Mouse (Mus musculus): ENCODE measurements around the gene Spaca6. TPM values are rescaled to one million over a fixed set of nuclear protein-coding genes. Genes with fewer than 3 reads are reported as not detected.

Gene Spaca6
- total RNA-seq (2014; fragmentation: Nextera tagmentation) (19.9 and 32.0 TPM in 2 replicates), total RNA-seq (2017) (2.4 and 4.5 TPM in 2 replicates), polyA plus RNA-seq (2012) (5.5 and 6.4 TPM in 2 replicates)

DNA sequence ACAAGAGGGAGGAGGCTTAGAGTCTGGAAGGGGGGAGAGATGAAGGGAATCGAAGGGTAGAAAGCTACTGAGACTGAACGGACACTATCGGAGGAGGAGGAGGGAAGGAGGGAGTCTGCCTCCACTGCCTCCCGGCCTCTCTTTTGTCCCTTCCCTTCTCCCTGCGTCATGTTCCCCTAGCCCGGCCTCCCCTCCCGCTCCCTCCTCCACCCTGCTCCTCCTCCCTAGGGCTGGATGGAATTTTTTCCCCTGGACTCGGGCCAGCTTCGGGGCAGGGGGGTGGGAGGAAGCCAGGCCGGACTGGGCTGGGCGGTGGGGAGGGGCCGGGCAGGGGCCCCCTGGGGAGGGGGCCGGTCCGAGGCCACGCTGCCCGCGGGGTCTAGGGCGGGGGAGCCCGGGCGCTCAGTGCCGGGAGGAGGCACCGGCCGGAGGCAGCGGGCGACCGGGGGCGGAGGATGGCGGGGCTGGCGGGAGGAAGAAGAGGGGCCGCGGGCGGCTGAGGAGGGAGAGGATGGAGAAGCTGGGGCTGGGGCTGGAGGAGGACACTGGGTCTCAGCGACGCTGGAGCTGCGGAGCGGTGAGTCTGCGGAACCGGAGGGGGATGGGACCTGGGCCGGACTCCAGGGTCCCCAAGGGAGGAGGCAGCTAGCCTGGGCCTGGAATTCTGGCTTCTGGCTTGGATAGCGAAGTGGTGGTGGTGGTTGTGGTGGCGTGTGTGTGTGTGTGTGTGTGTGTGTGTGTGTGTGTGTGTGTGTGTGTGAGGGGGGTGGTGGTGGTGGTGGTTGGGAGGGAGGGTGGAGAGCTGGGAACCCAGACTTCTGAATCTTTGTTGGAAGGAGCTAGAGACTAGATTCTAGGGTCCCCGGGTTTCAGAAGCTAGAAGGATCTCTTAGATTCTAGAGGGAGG, at the start of gene Spaca6:
TSS of gene Spaca6 (plus strand) at position 408 of the 907 bp plus-strand sequence.
- peak; percentile 53 for DNase-seq (ENCODE audit: low spot score)
- Histone ChIP-seq H3K27me3 (ENCODE audit: insufficient read depth, low read length) (peaks cover 37% of the 10 kb centered on the region), H3K4me3 (ENCODE audit: low read depth, low read length) (peak within 1 kb of the TSS; percentile 74), H3K36me3 (replicated peaks) (no peaks in the 10 kb centered on the region), H3K4me1 (ENCODE audit: insufficient read depth, low read depth, low read length) (peaks cover 40% of the 10 kb centered on the region), H3K9me3 (replicated peaks) (no peaks in the 10 kb centered on the region)
- peak; percentile 54 for ATAC-seq (ENCODE audit: extremely low read depth, insufficient number of reproducible peaks, low FRiP score, poor library complexity, severe bottlenecking)
- TF ChIP-seq GATA1 (IDR thresholded peaks at IDR 0.05; ENCODE audit: borderline replicate concordance, low read length) (no peak), GATA2 (IDR thresholded peaks at IDR 0.05; ENCODE audit: borderline replicate concordance, low read depth, low read length) (no peak), POLR2AphosphoS5 (IDR thresholded peaks at IDR 0.05; ENCODE audit: insufficient replicate concordance, low read depth, low read length) (no peak), TAL1 (conservative IDR thresholded peaks at IDR 0.05; ENCODE audit: low read depth, low read length) (no peak), CTCF (IDR thresholded peaks at IDR 0.05; ENCODE audit: low read depth, low read length) (no peak)

GRCm38 (mm10) chr17:17790866-17791630, 35.9 kb upstream of the Spaca6 start:
- ATAC-seq (ENCODE audit: extremely low read depth, insufficient number of reproducible peaks, low FRiP score, poor library complexity, severe bottlenecking), result no peak
- no peak for TF ChIP-seq TAL1 (conservative IDR thresholded peaks at IDR 0.05; ENCODE audit: low read depth, low read length)
- no peak for TF ChIP-seq GATA1 (IDR thresholded peaks at IDR 0.05; ENCODE audit: borderline replicate concordance, low read length)
- no peak for TF ChIP-seq POLR2AphosphoS5 (IDR thresholded peaks at IDR 0.05; ENCODE audit: insufficient replicate concordance, low read depth, low read length)
- TF ChIP-seq GATA2 (IDR thresholded peaks at IDR 0.05; ENCODE audit: borderline replicate concordance, low read depth, low read length), result no peak
- TF ChIP-seq CTCF (IDR thresholded peaks at IDR 0.05; ENCODE audit: low read depth, low read length), result no peak
- H3K4me1 ChIP-seq (ENCODE audit: insufficient read depth, low read depth, low read length), result no peaks in the 10 kb centered on the region

DNA sequence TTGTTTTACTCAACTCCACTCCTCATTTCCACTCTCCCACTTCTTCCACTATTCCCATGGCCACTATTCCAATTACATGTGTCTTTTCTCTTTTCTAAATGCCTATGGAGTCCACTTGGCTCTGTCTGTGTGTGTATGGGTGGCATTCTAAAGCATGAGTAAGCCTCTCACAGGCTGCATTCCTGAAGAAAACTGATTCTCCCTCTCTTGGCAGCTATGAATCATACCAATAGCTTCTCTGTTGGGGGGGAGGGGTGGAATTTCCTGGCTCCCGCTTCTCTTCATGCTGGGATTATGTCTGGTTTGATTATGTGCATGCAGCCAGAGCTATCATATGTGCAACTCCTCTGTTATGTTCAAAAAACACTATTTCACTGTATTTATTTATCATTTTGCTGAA, 34.4 kb upstream of the Spaca6 start:
- TF ChIP-seq GATA2 (IDR thresholded peaks at IDR 0.05; ENCODE audit: borderline replicate concordance, low read depth, low read length) (no peak), TAL1 (conservative IDR thresholded peaks at IDR 0.05; ENCODE audit: low read depth, low read length) (no peak), POLR2AphosphoS5 (IDR thresholded peaks at IDR 0.05; ENCODE audit: insufficient replicate concordance, low read depth, low read length) (no peak), GATA1 (IDR thresholded peaks at IDR 0.05; ENCODE audit: borderline replicate concordance, low read length) (no peak), CTCF (IDR thresholded peaks at IDR 0.05; ENCODE audit: low read depth, low read length) (no peak)
- Histone ChIP-seq H3K27me3 (ENCODE audit: insufficient read depth, low read length) (peaks cover 6% of the 10 kb centered on the region), H3K36me3 (replicated peaks) (no peaks in the 10 kb centered on the region), H3K9me3 (replicated peaks) (no peaks in the 10 kb centered on the region), H3K4me3 (ENCODE audit: low read depth, low read length) (no peak overlapping the region), H3K4me1 (ENCODE audit: insufficient read depth, low read depth, low read length) (no peaks in the 10 kb centered on the region)
- ATAC-seq (ENCODE audit: extremely low read depth, insufficient number of reproducible peaks, low FRiP score, poor library complexity, severe bottlenecking) (no peak), DNase-seq (ENCODE audit: low spot score) (no peak)

More at GRCm38 (mm10) chr17:17790866-17791630, 35.9 kb upstream of the Spaca6 start:
- no peaks in the 10 kb centered on the region for H3K9me3 ChIP-seq (replicated peaks)
- H3K36me3 ChIP-seq (replicated peaks), result no peaks in the 10 kb centered on the region
- no peak for DNase-seq (ENCODE audit: low spot score)
- no peak overlapping the region for H3K4me3 ChIP-seq (ENCODE audit: low read depth, low read length)
- H3K27me3 ChIP-seq (ENCODE audit: insufficient read depth, low read length), result peaks cover 6% of the 10 kb centered on the region

GRCm38 (mm10) chr17:17795527-17795926, 31.4 kb upstream of the Spaca6 start:
- Histone ChIP-seq H3K27me3 (ENCODE audit: insufficient read depth, low read length) (peaks cover 2% of the 10 kb centered on the region; the same call in 1 of the 2 replicates), H3K4me3 (ENCODE audit: low read depth, low read length) (no peak overlapping the region), H3K4me1 (ENCODE audit: insufficient read depth, low read depth, low read length) (no peaks in the 10 kb centered on the region), H3K36me3 (replicated peaks) (no peaks in the 10 kb centered on the region), H3K9me3 (replicated peaks) (no peaks in the 10 kb centered on the region)
- DNase-seq (ENCODE audit: low spot score), result no peak
- TF ChIP-seq POLR2AphosphoS5 (IDR thresholded peaks at IDR 0.05; ENCODE audit: insufficient replicate concordance, low read depth, low read length) (no peak), TAL1 (conservative IDR thresholded peaks at IDR 0.05; ENCODE audit: low read depth, low read length) (no peak), GATA1 (IDR thresholded peaks at IDR 0.05; ENCODE audit: borderline replicate concordance, low read length) (no peak), GATA2 (IDR thresholded peaks at IDR 0.05; ENCODE audit: borderline replicate concordance, low read depth, low read length) (no peak)
- no peak for ATAC-seq (ENCODE audit: extremely low read depth, insufficient number of reproducible peaks, low FRiP score, poor library complexity, severe bottlenecking)

- H3K27me3 ChIP-seq (ENCODE audit: insufficient read depth, low read length), result peaks cover 26% of the 10 kb centered on the region
- no peaks in the 10 kb centered on the region for H3K9me3 ChIP-seq (replicated peaks)
- TF ChIP-seq TAL1 (conservative IDR thresholded peaks at IDR 0.05; ENCODE audit: low read depth, low read length), result no peak
- TF ChIP-seq GATA2 (IDR thresholded peaks at IDR 0.05; ENCODE audit: borderline replicate concordance, low read depth, low read length), result no peak
- no peak for TF ChIP-seq POLR2AphosphoS5 (IDR thresholded peaks at IDR 0.05; ENCODE audit: insufficient replicate concordance, low read depth, low read length)
- no peak for TF ChIP-seq GATA1 (IDR thresholded peaks at IDR 0.05; ENCODE audit: borderline replicate concordance, low read length)
- TF ChIP-seq CTCF (IDR thresholded peaks at IDR 0.05; ENCODE audit: low read depth, low read length), result no peak
- H3K4me1 ChIP-seq (ENCODE audit: insufficient read depth, low read depth, low read length), result peaks cover 30% of the 10 kb centered on the region
- no peaks in the 10 kb centered on the region for H3K36me3 ChIP-seq (replicated peaks)
- ATAC-seq (ENCODE audit: extremely low read depth, insufficient number of reproducible peaks, low FRiP score, poor library complexity, severe bottlenecking) (no peak), DNase-seq (ENCODE audit: low spot score) (no peak)
- H3K4me3 ChIP-seq (ENCODE audit: low read depth, low read length), result no peak overlapping the region
Measured at GRCm38 (mm10) chr17:17823612-17824336, 3.2 kb upstream of the Spaca6 start.
